Mouse (Mus musculus) activated CD4-positive, CD25-positive, alpha-beta regulatory T cell, adult 9 weeks (primary cell): Measurements from ENCODE around the gene Gm14851. TPM values are rescaled to one million over a fixed set of nuclear protein-coding genes. Genes with fewer than 3 reads are reported as not detected.

Source experiments
- polyA plus RNA-seq: library from polyadenylated mRNA; unstranded; fragments of 100-300 nt; shearing (Covaris generic); gene quantifications from one replicate; pipeline ENCODE4 v1.2.1, GENCODE M21; 2017

Gm14851 gene
- not detected for polyA plus RNA-seq

GRCm38 (mm10) chr8:21095950-21096349, at the start of gene Gm14851:
Gm14851 (minus strand) TSS chr8:21096050.

GRCm38 (mm10) chr8:21134342-21134741, 38.5 kb upstream of the Gm14851 start, which contains the start of gene Defa30:
Defa30 (plus strand) TSS chr8:21134642.

GRCm38 (mm10) chr8:21084142-21084541, 11.7 kb downstream of the Gm14851 start, which contains the start of gene Defa25:
Defa25 (plus strand) TSS chr8:21084442.

GRCm38 (mm10) chr8:21064738-21065137, 31.1 kb downstream of the Gm14851 start, which contains the start of gene Defa35:
Defa35 (plus strand) TSS chr8:21065038.

GRCm38 (mm10) chr8:21054747-21055146, 41.1 kb downstream of the Gm14851 start, which contains the start of gene Defa23:
Defa23 (plus strand) TSS chr8:21055047.

Other genes starting within 250 kb of the Gm14851 start
- gene Defb33, start 203.4 kb downstream of the Gm14851 start, polyA plus RNA-seq, result not detected
- gene Gm15056, start 193.4 kb downstream of the Gm14851 start, polyA plus RNA-seq, result not detected
- gene Gm6040, start 174.0 kb downstream of the Gm14851 start, polyA plus RNA-seq, result not detected
- gene AY761185, start 151.3 kb downstream of the Gm14851 start, polyA plus RNA-seq, result not detected
- gene Defa21, start 70.5 kb downstream of the Gm14851 start, polyA plus RNA-seq, result not detected
- gene Defa23, start 41.0 kb downstream of the Gm14851 start, polyA plus RNA-seq, result not detected
- not detected for gene Defa35, start 31.0 kb downstream of the Gm14851 start, polyA plus RNA-seq
- gene Defa25, start 11.6 kb downstream of the Gm14851 start, polyA plus RNA-seq, result not detected
- gene Defa30, start 38.6 kb upstream of the Gm14851 start, polyA plus RNA-seq, result not detected
- gene Defa22, start 66.2 kb upstream of the Gm14851 start, polyA plus RNA-seq, result not detected
- gene Defa31, start 95.6 kb upstream of the Gm14851 start, polyA plus RNA-seq, result not detected
- not detected for gene Gm15293, start 105.5 kb upstream of the Gm14851 start, polyA plus RNA-seq
- not detected for gene Gm15292, start 153.7 kb upstream of the Gm14851 start, polyA plus RNA-seq
- not detected for gene Defa27, start 219.5 kb upstream of the Gm14851 start, polyA plus RNA-seq
- gene Defa29, start 231.0 kb upstream of the Gm14851 start, polyA plus RNA-seq, result not detected